Mouse (Mus musculus) embryonic facial prominence, embryonic 14.5 days (tissue): ENCODE measurements at regions not wholly inside any gene's neighbourhood (a gene's known extent, or its start where the extent isn't known, plus 50 kb on each side); places are given as distances from the start of the nearest gene placed in this dataset.
"Not testable (repeated sequence)": the region's sequence is repeated elsewhere in the genome, so short reads cannot be mapped to it uniquely, and the experiment has no call there.

Experiments
- ATAC-seq: fragments of 200-750 bp; cut with Nextera tagmentation; 2 replicates; pipeline ENCODE4 v1.8.0; 2017; ENCODE audit warnings: low read depth, moderate number of reproducible peaks, moderate TSS enrichment
- DNase-seq: peaks from one replicate; pipeline ENCODE4 v3.0.0-alpha.2; 2015; ENCODE audit warnings: low spot score
- H3K27ac ChIP-seq: fragments of 300-500 bp; sonication (generic); replicated peaks from 2 replicates; pipeline ENCODE4 v1.5.1; 2014; ENCODE audit warnings: low read depth, mild to moderate bottlenecking, low read length, moderate library complexity
- H3K27me3 ChIP-seq: fragments of 300-500 bp; sonication (generic); replicated peaks from 2 replicates; pipeline ENCODE4 v1.6.1; 2014; ENCODE audit warnings: low read length; ENCODE audit not compliant: control insufficient read depth, insufficient read depth
- H3K36me3 ChIP-seq: fragments of 300-500 bp; sonication (generic); 2 replicates; pipeline ENCODE4 v1.6.1; 2014; ENCODE audit warnings: low read length, mixed read lengths; ENCODE audit not compliant: control insufficient read depth, insufficient read depth
- H3K4me1 ChIP-seq: fragments of 300-500 bp; sonication (generic); 2 replicates; pipeline ENCODE4 v1.6.1; 2014; ENCODE audit warnings: antibody characterized with exemption, low read length; ENCODE audit not compliant: control insufficient read depth, insufficient read depth
- H3K4me2 ChIP-seq: fragments of 300-500 bp; sonication (generic); 2 replicates; pipeline ENCODE4 v1.6.1; 2014; ENCODE audit warnings: low read depth, mild to moderate bottlenecking, low read length, moderate library complexity, mixed read lengths
- H3K4me3 ChIP-seq: fragments of 300-500 bp; sonication (generic); 2 replicates; pipeline ENCODE4 v1.5.1; 2014; ENCODE audit warnings: low read depth, mild to moderate bottlenecking, low read length
- H3K9ac ChIP-seq: fragments of 300-500 bp; sonication (generic); 2 replicates; pipeline ENCODE4 v1.6.1; 2014; ENCODE audit warnings: low read depth, mild to moderate bottlenecking, low read length, moderate library complexity, mixed read lengths
- H3K9me3 ChIP-seq: fragments of 300-500 bp; sonication (generic); 2 replicates; pipeline ENCODE4 v1.6.1; 2016; ENCODE audit warnings: low read length; ENCODE audit not compliant: control insufficient read depth
- WGBS: fragments of 180-500 bp; shearing (Covaris S2); extraction: QIAGEN DNeasy Blood & Tissue Kit; methylation state at CpG from one replicate; pipeline ENCODE4 v1.1.7; 2014; 5-methylcytosine and 5-hydroxymethylcytosine counted together

GRCm38 (mm10) chr1:149332239-149332638 is 628.9 kb downstream of the Pla2g4a start:
- no peak overlapping the region for H3K9ac ChIP-seq
- H3K4me1 ChIP-seq: no peaks in the 10 kb centered on the region
- WGBS: 43% methylated on average over 3 of the region's 3 CpGs
- no peak overlapping the region for H3K4me3 ChIP-seq
- H3K27me3 ChIP-seq: no peaks in the 10 kb centered on the region
- H3K36me3 ChIP-seq: no peaks in the 10 kb centered on the region
- no peak for ATAC-seq
- no peak for DNase-seq
- H3K27ac ChIP-seq: no peak overlapping the region
- H3K4me2 ChIP-seq: no peak overlapping the region
- H3K9me3 ChIP-seq: no peaks in the 10 kb centered on the region

GRCm38 (mm10) chr1:149327171-149327570 is 633.9 kb downstream of the Pla2g4a start:
- no peak for ATAC-seq
- no peaks in the 10 kb centered on the region for H3K4me1 ChIP-seq
- no peak overlapping the region for H3K4me2 ChIP-seq
- no peak for DNase-seq
- no peaks in the 10 kb centered on the region for H3K27me3 ChIP-seq
- H3K27ac ChIP-seq: no peak overlapping the region
- no peak overlapping the region for H3K4me3 ChIP-seq
- no peak overlapping the region for H3K9ac ChIP-seq
- no peaks in the 10 kb centered on the region for H3K36me3 ChIP-seq
- 60% methylated on average over 3 of the region's 3 CpGs for WGBS
- H3K9me3 ChIP-seq: no peaks in the 10 kb centered on the region

GRCm38 (mm10) chr1:149323095-149323494 is 638.0 kb downstream of the Pla2g4a start:
- 36% methylated on average over 1 of the region's 1 CpGs for whole genome bisulfite sequencing
- DNase-seq: no peak
- no peaks in the 10 kb centered on the region for H3K4me1 ChIP-seq
- no peak for ATAC-seq
- no peak overlapping the region for H3K4me2 ChIP-seq
- H3K9ac ChIP-seq: no peak overlapping the region
- no peaks in the 10 kb centered on the region for H3K9me3 ChIP-seq
- no peak overlapping the region for H3K4me3 ChIP-seq
- H3K36me3 ChIP-seq: no peaks in the 10 kb centered on the region
- H3K27me3 ChIP-seq: no peaks in the 10 kb centered on the region
- no peak overlapping the region for H3K27ac ChIP-seq

- Histone ChIP-seq H3K4me3 (no peak overlapping the region), H3K27ac (no peak overlapping the region), H3K4me1 (no peaks in the 10 kb centered on the region), H3K36me3 (no peaks in the 10 kb centered on the region), H3K9ac (no peak overlapping the region), H3K9me3 (no peaks in the 10 kb centered on the region), H3K27me3 (no peaks in the 10 kb centered on the region), H3K4me2 (no peak overlapping the region)
- DNase-seq (no peak), ATAC-seq (no peak)
- 87% methylated on average over 1 of the region's 1 CpGs for WGBS
Measured at GRCm38 (mm10) chr1:149289725-149290124, 671.4 kb downstream of the Pla2g4a start.

GRCm38 (mm10) chr1:149274932-149275331 is 686.2 kb downstream of the Pla2g4a start:
- Histone ChIP-seq H3K4me3 (no peak overlapping the region), H3K27me3 (no peaks in the 10 kb centered on the region), H3K27ac (no peak overlapping the region), H3K4me1 (no peaks in the 10 kb centered on the region), H3K9ac (no peak overlapping the region), H3K4me2 (no peak overlapping the region), H3K36me3 (no peaks in the 10 kb centered on the region), H3K9me3 (no peaks in the 10 kb centered on the region)
- no peak for DNase-seq
- WGBS: 79% methylated on average over 1 of the region's 1 CpGs
- ATAC-seq: no peak

- Histone ChIP-seq H3K9ac (no peak overlapping the region), H3K4me2 (no peak overlapping the region), H3K27ac (no peak overlapping the region), H3K27me3 (no peaks in the 10 kb centered on the region), H3K9me3 (no peaks in the 10 kb centered on the region), H3K36me3 (no peaks in the 10 kb centered on the region), H3K4me1 (no peaks in the 10 kb centered on the region), H3K4me3 (no peak overlapping the region)
- DNase-seq (no peak), ATAC-seq (no peak)
- 75% methylated on average over 3 of the region's 3 CpGs for WGBS
Measured at GRCm38 (mm10) chr1:149256866-149257265, 704.2 kb downstream of the Pla2g4a start.

- Histone ChIP-seq H3K36me3 (no peaks in the 10 kb centered on the region), H3K27ac (no peak overlapping the region), H3K9ac (no peak overlapping the region), H3K4me1 (no peaks in the 10 kb centered on the region), H3K9me3 (no peaks in the 10 kb centered on the region), H3K4me3 (no peak overlapping the region), H3K4me2 (no peak overlapping the region), H3K27me3 (no peaks in the 10 kb centered on the region)
- peak; percentile 7 for DNase-seq
- WGBS: 43% methylated on average over 4 of the region's 4 CpGs
- no peak for ATAC-seq
Measured at GRCm38 (mm10) chr1:149254141-149254540, 706.9 kb downstream of the Pla2g4a start.

GRCm38 (mm10) chr1:149238329-149239015 is 722.6 kb downstream of the Pla2g4a start:
- no peak for ATAC-seq
- WGBS: 79% methylated on average over 1 of the region's 1 CpGs
- no peaks in the 10 kb centered on the region for H3K27me3 ChIP-seq
- no peak overlapping the region for H3K4me3 ChIP-seq
- H3K4me1 ChIP-seq: no peaks in the 10 kb centered on the region
- DNase-seq: peak; percentile 9
- no peak overlapping the region for H3K9ac ChIP-seq
- H3K27ac ChIP-seq: no peak overlapping the region
- H3K9me3 ChIP-seq: no peaks in the 10 kb centered on the region
- H3K4me2 ChIP-seq: no peak overlapping the region
- H3K36me3 ChIP-seq: no peaks in the 10 kb centered on the region

- not testable (repeated sequence) for H3K9me3 ChIP-seq, H3K27me3 ChIP-seq, H3K4me1 ChIP-seq, ATAC-seq, H3K36me3 ChIP-seq, H3K9ac ChIP-seq, DNase-seq, H3K4me3 ChIP-seq, H3K4me2 ChIP-seq, H3K27ac ChIP-seq
- 100% methylated on average over 1 of the region's 1 CpGs for WGBS
Measured at GRCm38 (mm10) chr1:149227170-149227569, 733.9 kb downstream of the Pla2g4a start.
